Mouse (Mus musculus): ENCODE results near the gene Scimp. TPM values are rescaled to one million over a fixed set of nuclear protein-coding genes. Genes with fewer than 3 reads are reported as not detected.

Gene Scimp
- polyA plus RNA-seq (2012; rRNA removed): 0.05 TPM in 1 of 2 replicates, not detected in the other

DNA sequence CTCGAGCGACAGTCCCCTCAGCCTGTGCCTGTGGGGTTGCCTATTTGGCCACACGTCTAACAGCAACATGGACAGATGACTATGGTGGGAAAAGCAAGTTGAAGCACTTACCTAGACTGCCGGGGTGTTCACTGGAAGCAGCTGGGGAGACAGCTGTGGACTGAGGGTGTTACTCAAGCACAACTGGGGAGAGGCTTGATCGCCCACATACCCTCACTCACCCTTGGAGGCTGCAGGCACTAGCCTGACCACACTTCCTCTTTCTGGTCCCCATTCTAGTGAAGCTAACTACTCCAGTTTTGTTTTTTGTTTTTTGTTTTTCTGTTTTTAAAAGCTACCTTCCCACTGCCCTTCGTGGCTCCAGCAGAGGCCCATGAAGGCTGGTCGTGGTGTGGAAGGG lies at the start of gene Scimp:
TSS of gene Scimp (minus strand) at position 222 of the 400 bp plus-strand sequence.

DNA sequence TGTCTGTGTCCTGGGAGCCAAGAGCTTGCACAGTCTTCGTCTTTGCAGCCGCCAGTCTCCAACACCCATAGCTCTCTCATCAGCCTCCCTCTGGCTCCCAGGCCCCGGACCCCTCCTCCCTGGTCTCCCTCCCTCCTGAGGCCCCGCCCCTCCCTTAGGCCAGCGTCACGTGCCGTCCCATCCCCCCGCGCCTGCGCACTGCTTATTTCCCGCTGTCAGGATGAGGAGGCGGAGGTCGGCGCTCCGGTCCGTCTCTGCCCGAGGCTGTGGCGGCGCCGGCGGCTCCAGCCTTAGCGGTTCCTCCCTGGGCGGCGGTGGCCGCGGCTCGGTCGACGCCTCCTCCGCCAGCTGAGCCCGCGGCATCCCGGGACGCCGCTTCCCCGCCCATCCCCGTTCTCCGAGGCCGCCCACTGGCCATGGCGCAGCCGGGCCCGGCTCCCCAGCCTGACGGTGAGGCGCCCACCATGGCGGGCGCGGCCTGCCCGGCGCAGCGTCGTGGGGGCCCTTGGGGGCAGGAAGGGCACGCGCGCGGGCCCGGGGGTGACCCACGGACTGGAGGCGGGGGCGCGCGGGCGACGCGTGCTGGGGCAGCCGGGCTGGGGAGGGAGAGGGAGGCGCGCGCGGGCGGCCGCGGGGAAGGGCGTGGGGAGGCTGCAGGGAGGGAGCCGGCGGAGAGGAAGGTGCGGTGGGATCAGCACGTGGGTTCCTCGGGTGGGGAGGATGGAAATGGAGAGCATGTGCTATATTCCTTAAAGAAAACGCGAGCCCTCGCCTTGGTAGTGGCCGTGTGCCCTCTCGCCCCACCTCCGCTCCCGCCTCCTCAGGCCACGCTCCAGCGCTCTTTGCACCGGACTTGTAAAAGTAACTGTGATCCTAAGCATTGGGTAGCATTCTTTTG lies 32.4 kb upstream of the Scimp start, which contains the start of gene Rabep1:
TSS of gene Rabep1 (plus strand) at position 220 of the 898 bp plus-strand sequence.

DNA sequence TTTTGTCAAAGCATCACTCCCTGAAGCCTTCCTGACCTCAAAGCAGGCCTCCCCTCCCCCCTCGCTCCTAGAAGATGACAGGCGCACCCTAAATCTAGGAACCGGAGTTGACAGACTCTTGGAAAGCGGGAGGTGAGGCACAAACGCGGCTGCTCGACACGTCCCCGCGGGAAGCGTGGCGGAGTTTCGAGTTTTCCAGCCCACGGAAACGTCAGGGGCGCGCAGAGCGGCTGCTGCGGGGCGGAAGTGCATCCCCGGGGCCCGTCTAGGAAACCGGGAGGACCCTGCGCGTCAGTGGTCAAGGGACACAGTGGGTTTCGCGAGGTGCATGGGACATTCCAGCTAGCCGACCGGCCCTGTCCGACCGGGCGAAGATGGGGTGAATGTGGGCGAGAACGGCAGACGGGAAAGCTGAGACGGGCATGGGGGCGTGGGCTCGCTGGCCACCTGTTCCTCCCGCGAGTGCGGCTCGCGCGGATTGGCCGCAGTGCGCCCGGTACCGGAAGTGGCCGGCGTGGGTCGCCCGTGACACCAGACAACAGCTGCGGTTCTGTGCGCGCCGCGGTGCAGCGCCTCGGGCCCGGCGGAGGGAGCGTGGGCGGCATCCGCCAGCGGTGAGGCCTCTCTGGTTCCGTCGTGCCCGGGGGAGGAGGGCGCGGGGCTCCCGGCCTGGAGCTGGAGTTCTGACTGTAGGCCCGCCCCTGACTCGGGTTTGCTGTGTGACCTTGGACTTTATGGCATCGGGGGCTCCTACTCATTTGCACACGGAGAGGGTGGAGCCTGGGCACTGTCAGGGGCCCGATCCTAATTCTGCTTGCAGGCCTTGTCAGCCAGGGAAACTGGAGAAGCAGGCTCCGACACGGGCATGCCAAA lies 48.2 kb downstream of the Scimp start, which contains the start of gene Zfp3:
TSS of gene Zfp3 (plus strand) at position 274 of the 873 bp plus-strand sequence.

Other genes with a start within 250 kb of the Scimp start
- gene Mink1, start 249.7 kb downstream of the Scimp start, polyA plus RNA-seq (2012; rRNA removed): 51.8 and 75.5 TPM in 2 replicates
- not detected in 2 replicates for gene 4930544D05Rik, start 196.7 kb downstream of the Scimp start, polyA plus RNA-seq (2012; rRNA removed)
- not detected in 2 replicates for gene Chrne, start 193.4 kb downstream of the Scimp start, polyA plus RNA-seq (2012; rRNA removed)
- gene Gp1ba, start 173.5 kb downstream of the Scimp start, polyA plus RNA-seq (2012; rRNA removed): 0.71 and 1.1 TPM in 2 replicates
- 65.1 and 75.1 TPM in 2 replicates for gene Rnf167, start 165.4 kb downstream of the Scimp start, polyA plus RNA-seq (2012; rRNA removed)
- 97.5 and 110 TPM in 2 replicates for gene Slc25a11, start 165.1 kb downstream of the Scimp start, polyA plus RNA-seq (2012; rRNA removed)
- gene Pfn1, start 157.9 kb downstream of the Scimp start, polyA plus RNA-seq (2012; rRNA removed): 596 and 833 TPM in 2 replicates
- gene Eno3, start 155.4 kb downstream of the Scimp start, polyA plus RNA-seq (2012; rRNA removed): 31.1 and 40.7 TPM in 2 replicates
- gene Spag7, start 143.2 kb downstream of the Scimp start, polyA plus RNA-seq (2012; rRNA removed): 113 and 176 TPM in 2 replicates
- 12.3 TPM in 2 replicates for gene Camta2, start 124.5 kb downstream of the Scimp start, polyA plus RNA-seq (2012; rRNA removed)
- 0.44 and 1.1 TPM in 2 replicates for gene Inca1, start 112.4 kb downstream of the Scimp start, polyA plus RNA-seq (2012; rRNA removed)
- gene Kif1c, start 112.0 kb downstream of the Scimp start, polyA plus RNA-seq (2012; rRNA removed): 28.3 and 36.8 TPM in 2 replicates
- gene Zfp3, start 48.4 kb downstream of the Scimp start, polyA plus RNA-seq (2012; rRNA removed): 4.8 and 5.2 TPM in 2 replicates
- 19.7 and 22.9 TPM in 2 replicates for gene Rabep1, start 32.2 kb upstream of the Scimp start, polyA plus RNA-seq (2012; rRNA removed)
- gene Nup88, start 157.4 kb upstream of the Scimp start, polyA plus RNA-seq (2012; rRNA removed): 136 and 205 TPM in 2 replicates
- gene Rpain, start 157.6 kb upstream of the Scimp start, polyA plus RNA-seq (2012; rRNA removed): 65.4 and 101 TPM in 2 replicates
- gene C1qbp, start 170.4 kb upstream of the Scimp start, polyA plus RNA-seq (2012; rRNA removed): 156 and 169 TPM in 2 replicates
- 19.2 and 29.2 TPM in 2 replicates for gene Dhx33, start 191.9 kb upstream of the Scimp start, polyA plus RNA-seq (2012; rRNA removed)
- gene Mis12, start 207.0 kb upstream of the Scimp start, polyA plus RNA-seq (2012; rRNA removed): 37.1 and 38.8 TPM in 2 replicates
- gene Derl2, start 207.3 kb upstream of the Scimp start, polyA plus RNA-seq (2012; rRNA removed): 17.4 and 27.6 TPM in 2 replicates
- gene 6330403K07Rik, start 220.9 kb upstream of the Scimp start, polyA plus RNA-seq (2012; rRNA removed): 196 and 211 TPM in 2 replicates